Mouse (Mus musculus) lung, postnatal 10 days (tissue): ENCODE measurements around the gene Cbarp.

Source experiments
- DNase-seq: peaks from one replicate; pipeline ENCODE4 v3.0.0; 2021

The Cbarp gene

GRCm38 (mm10) chr10:80141786-80142529 lies 1.3 kb upstream of the Cbarp start:
- peak; percentile 99 for DNase-seq

- peak; percentile 98 for DNase-seq
These were observed 608 bp upstream of the Cbarp start for GRCm38 (mm10) chr10:80141243-80141642.

GRCm38 (mm10) chr10:80139975-80140665 lies 515 bp downstream of the Cbarp start:
- no peak for DNase-seq

- DNase-seq, result no peak
These were observed 1.2 kb downstream of the Cbarp start for GRCm38 (mm10) chr10:80139439-80139775.

GRCm38 (mm10) chr10:80138553-80139438 lies 1.8 kb downstream of the Cbarp start, which contains the start of gene Atp5d:
Atp5d (plus strand) TSS chr10:80138632.
- peak; percentile 63 for DNase-seq

GRCm38 (mm10) chr10:80137626-80138552 lies 2.7 kb downstream of the Cbarp start:
- no peak for DNase-seq

- DNase-seq, result peak; percentile 54
These were observed 3.5 kb downstream of the Cbarp start for GRCm38 (mm10) chr10:80136952-80137625.

- peak; percentile 21 for DNase-seq
These were observed 4.3 kb downstream of the Cbarp start for GRCm38 (mm10) chr10:80136179-80136951.

- no peak for DNase-seq
These were observed 5.0 kb downstream of the Cbarp start for GRCm38 (mm10) chr10:80135641-80136040.

GRCm38 (mm10) chr10:80135161-80135560 lies 5.5 kb downstream of the Cbarp start:
- DNase-seq, result peak; percentile 17

- DNase-seq, result peak; percentile 48
These were observed 6.2 kb downstream of the Cbarp start for GRCm38 (mm10) chr10:80134421-80134820.

GRCm38 (mm10) chr10:80133226-80133849 lies 7.3 kb downstream of the Cbarp start:
- DNase-seq, result peak; percentile 30

- DNase-seq, result no peak
These were observed 8.7 kb downstream of the Cbarp start for GRCm38 (mm10) chr10:80131952-80132350.

GRCm38 (mm10) chr10:80131316-80131951 lies 9.2 kb downstream of the Cbarp start:
- DNase-seq, result no peak

- DNase-seq, result peak; percentile 44
These were observed 10.1 kb downstream of the Cbarp start for GRCm38 (mm10) chr10:80130403-80131031.

GRCm38 (mm10) chr10:80129846-80130245 lies 10.8 kb downstream of the Cbarp start:
- no peak for DNase-seq

GRCm38 (mm10) chr10:80127920-80128319 lies 12.7 kb downstream of the Cbarp start:
- DNase-seq, result no peak

GRCm38 (mm10) chr10:80123932-80124562 lies 16.6 kb downstream of the Cbarp start:
- no peak for DNase-seq

- no peak for DNase-seq
These were observed 19.0 kb downstream of the Cbarp start for GRCm38 (mm10) chr10:80121639-80122038.
